Mouse (Mus musculus): ENCODE results near the gene Dhrs4.

DNA sequence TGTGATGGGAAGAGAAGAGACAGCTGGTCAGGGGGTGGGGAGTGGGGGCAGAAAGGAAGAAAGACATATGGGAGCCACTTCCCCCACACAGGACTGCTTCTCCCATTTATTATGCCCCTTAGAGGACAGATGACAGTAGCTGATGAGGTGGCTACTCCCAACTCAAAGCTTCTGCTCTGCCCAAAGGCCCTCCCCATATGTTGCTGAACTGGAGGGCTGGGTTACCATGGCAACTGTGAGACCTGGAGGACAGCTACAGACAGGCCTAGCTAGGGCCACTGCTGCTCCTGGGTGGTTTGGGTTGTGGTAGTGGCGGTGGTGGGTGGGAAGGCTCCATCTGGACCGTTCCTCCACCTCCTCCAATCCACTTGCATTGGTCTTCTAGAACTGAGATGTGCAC lies 40.3 kb downstream of the Dhrs4 start:
- TF ChIP-seq GATA1 (IDR thresholded peaks at IDR 0.05; ENCODE audit: low read length) (no peak), TAL1 (IDR thresholded peaks at IDR 0.05; ENCODE audit: low read length) (no peak)

All from erythroblast, embryonic 14.5 days (primary cell).